Mouse (Mus musculus): Measurements from ENCODE around the gene Il23r. TPM values are rescaled to one million over a fixed set of nuclear protein-coding genes. Genes with fewer than 3 reads are reported as not detected.
"Not testable (repeated sequence)": the region's sequence is repeated elsewhere in the genome, so short reads cannot be mapped to it uniquely, and the experiment has no call there.

The Il23r gene
- not detected for total RNA-seq (2021)
- long read RNA-seq, experiment 1: 0 reads
- long read RNA-seq, experiment 2: 0 reads

DNA sequence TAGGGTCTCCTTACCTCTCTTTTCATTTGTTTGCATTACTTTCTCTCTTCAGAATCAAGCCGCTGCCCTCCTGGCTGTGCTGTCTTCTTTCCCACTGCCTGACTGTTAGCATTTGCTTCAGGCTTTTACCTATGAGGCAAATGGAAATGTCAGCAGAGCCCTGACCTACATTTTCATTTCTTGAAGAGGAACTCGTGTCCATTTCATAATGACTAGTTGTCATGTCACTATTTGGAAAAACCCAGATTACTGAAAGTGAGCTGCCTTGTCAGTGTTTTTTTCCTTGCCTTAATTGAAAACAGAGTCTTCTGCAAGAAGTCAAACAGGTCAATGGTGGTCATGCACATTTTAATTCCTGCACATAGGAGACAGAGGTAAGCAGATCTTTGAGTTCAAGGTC is at the start of gene Il23r:
Il23r (minus strand) TSS at position 101 of the 400 bp plus-strand sequence.
- DNase-seq (ENCODE audit: low spot score in 2 of 2): no peak

DNA sequence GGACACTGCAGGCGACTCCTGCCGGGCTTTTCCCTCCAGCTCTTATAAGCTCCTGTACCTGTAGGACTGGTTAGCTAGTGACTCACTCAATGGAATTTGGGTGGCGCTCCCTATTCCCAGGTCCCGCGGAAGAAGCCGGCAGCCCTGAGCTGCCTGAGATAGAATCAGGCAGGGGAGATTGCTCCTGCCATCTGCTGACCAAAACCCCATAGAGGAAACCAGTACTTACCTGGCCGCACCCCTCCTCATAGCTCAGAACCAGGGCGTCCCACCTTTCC is 44.1 kb upstream of the Il23r start, which contains the start of gene Tacstd2:
Tacstd2 (minus strand) TSS at position 20 of the 278 bp plus-strand sequence.
- no peak for DNase-seq (ENCODE audit: low spot score in 2 of 2)

DNA sequence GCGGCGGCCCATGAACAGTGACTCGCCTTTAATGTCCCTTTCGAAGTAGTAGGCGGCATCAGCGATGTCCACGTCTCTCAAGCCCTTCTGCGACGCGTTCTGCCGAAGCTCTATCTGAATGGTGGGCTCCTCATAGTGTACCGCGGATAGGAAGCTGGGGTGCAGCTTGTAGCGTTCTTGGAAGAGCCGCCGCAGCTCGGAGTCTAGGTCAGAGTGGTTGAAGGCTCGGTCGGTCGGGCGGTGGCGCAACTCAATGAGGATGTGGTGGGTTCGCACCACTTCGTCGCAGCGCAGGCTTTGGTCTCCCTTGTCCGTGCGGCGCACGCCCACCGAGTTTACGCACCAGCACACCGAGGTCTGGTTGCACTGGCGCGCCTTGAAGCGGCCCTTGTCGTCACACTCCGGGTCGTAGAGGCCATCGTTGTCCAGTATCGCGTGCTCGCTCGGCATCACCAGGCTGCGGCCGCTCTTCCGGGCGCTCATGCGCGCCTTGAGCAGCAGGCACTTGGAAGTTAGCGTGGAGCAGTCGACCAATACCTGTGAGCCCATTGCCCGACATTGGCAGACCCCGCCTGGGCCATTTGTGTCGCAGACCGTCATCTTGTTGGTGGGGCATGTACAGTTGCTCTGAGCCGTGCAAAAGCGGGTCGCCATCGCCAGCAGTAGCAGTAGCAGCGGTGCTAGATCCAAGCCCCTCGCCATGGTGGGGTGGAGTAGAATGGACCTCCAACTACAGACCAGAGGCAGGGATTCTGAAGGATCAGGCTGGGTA is 43.5 kb upstream of the Il23r start:
- peak in 1 of 2 experiments; percentile 8 for DNase-seq (ENCODE audit: low spot score in 2 of 2)

DNA sequence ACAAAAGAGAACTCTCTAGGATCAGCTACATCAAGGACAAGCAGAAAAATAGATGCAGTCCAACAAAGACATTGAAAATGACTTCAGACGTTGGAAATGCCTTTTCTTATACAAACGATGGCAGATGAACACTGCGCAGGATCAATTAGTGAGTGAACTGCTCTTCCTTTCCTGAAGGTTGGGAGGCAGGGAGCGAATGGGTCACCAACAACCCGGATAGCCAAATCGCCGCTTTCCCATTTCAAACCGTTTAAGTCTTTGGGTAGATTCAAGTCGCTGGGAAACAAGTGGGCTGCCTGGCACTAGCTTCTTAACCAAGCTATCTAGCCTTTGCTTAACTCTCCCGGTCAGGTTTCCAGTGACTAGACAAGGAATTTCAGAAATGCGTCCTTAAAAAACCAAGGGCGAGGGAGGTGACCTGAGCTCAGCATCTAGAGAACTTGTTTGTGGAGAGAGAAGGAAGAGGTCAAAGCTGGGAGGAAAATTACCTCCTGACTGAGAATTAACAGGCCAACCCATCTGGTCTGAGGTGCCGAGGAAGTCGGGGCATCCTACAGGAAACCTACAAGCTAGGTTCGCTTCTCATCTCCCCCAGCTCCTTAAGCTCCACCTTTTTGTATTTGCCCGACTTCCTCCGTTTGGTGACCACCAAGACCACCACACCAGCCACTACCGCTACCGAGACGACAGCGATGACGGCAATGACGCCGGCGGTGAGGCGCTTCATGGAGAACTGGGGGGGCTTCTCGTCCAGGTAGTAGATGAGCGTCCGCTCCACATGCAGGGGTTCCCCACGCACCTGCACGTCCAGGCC is 42.7 kb upstream of the Il23r start:
- no peak for DNase-seq (ENCODE audit: low spot score in 2 of 2)

DNA sequence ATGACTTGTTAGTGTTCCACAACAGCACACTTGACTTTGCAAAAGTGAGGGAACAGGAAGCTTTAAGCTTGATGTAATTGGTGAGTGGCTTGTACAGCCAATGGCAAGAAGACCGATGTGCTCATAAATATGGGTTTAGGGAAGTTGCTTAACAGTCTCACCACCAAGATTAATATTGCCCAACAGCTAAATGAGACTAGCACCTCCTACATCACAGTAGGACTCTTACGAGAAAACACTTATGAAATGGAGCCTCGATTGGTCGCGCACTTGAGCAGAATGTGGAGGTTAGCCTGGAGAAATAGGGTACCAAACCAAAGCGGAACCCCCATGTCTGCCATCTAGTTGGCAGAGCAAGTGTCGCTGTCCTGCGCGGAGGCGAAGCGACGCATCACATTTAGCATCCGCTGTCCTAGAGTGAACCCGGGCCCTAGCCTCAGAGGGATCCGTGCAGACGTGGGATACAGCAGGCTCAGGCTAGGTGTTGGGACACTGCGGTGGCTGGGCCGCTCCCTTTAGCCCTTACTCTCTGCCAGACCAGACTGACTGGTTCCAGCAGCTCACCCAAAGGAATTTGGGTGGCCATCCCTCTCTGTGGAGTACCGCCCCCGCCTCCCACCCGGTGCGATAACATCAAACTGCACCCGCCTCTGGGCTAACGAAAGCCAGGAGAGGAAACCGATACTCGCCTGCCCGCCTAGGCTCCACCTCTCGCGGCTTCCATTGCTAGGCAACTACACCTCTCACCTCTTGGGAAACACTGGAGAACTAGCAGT is 41.2 kb upstream of the Il23r start:
- peak in 1 of 2 experiments; percentile 36 for DNase-seq (ENCODE audit: low spot score in 2 of 2)

- DNase-seq (ENCODE audit: low spot score in 2 of 2): no peak
Observed at GRCm38 (mm10) chr6:67531822-67532162, 40.1 kb upstream of the Il23r start.

GRCm38 (mm10) chr6:67530992-67531821 is 39.6 kb upstream of the Il23r start:
- DNase-seq (ENCODE audit: low spot score in 2 of 2): no peak

- no peak for DNase-seq (ENCODE audit: low spot score in 2 of 2)
Observed at GRCm38 (mm10) chr6:67526356-67526755, 34.7 kb upstream of the Il23r start.

DNA sequence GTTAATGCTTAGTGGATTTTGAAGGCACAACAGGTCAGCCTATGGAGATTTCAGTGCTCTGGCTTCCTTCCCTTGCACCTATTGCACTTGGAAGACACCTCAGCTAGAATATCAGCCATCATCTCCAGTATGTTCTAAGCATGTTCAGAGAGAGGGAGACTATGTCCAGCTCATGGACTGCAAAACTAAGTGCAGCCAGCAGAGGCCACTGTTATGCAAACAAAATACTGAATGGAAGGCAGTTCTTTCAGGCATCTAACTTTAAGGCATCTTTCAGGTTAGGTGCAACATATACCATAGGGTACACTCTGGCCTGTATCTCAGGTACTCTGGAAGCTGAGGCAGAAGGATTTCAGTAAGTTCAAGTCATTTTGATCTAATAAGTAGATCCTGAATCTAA is 19.1 kb upstream of the Il23r start:
- DNase-seq (ENCODE audit: low spot score in 2 of 2): peak; percentile 38 to 44

DNA sequence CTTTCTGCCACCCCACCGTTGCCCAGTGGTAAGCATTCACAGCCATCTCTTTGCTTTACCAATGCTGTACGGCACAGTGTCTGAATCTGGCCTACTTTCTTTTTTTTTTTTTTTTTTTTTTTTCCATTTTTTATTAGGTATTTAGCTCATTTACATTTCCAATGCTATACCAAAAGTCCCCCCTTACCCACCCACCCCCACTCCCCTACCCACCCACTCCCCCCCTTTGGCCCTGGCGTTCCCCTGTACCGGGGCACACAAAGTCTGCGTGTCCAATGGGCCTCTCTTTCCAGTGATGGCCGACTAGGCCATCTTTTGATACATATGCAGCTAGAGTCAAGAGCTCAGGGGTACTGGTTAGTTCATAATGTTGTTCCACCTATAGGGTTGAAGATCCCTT is 10.3 kb upstream of the Il23r start:
- not testable (repeated sequence) for DNase-seq (ENCODE audit: low spot score in 2 of 2)

GRCm38 (mm10) chr6:67481012-67481411 is 10.6 kb downstream of the Il23r start:
- no peak for DNase-seq (ENCODE audit: low spot score in 2 of 2)

DNA sequence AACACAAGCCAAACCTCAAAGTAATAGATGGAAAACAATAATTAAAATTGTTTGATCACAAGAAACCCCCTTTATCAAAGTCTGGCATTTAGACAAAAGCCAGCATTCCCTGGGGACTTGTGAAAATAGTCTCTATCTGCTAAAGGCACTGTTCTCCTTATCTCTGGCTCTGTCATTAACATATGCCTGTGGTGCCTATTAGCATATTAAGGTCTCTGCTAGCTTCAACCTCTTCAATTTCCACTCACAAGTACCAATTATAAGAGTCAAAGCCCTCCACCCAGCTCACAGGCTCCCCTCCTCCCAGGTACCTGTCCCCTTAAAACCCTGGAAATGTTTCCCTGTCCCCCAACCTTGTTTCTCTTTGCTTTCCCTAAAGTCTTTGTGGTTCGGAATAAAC is 20.4 kb downstream of the Il23r start:
- DNase-seq (ENCODE audit: low spot score in 2 of 2): no peak

DNA sequence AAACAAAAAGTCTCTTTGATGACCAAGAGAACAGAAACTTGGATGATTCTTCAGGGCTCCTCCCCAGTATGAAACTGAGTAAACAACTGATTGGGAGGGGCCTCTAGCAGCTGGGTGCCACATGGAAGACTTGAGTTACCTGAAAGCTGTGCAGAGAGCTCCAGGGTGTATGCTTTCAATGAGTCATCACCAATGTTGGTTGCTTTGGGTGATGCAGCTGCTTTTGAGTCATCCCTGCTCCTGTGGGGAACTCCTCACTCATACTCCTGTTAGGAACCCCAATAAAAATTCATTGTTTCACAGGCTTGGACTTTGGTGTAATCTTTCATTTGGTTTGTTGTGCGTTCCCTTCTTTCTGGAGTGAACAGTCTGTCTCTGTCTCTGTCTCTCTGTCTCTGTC is 32.2 kb downstream of the Il23r start:
- no peak for DNase-seq (ENCODE audit: low spot score in 2 of 2)

GRCm38 (mm10) chr6:67451330-67451729 is 40.3 kb downstream of the Il23r start:
- DNase-seq (ENCODE audit: low spot score in 2 of 2): peak; percentile 10 to 51

DNA sequence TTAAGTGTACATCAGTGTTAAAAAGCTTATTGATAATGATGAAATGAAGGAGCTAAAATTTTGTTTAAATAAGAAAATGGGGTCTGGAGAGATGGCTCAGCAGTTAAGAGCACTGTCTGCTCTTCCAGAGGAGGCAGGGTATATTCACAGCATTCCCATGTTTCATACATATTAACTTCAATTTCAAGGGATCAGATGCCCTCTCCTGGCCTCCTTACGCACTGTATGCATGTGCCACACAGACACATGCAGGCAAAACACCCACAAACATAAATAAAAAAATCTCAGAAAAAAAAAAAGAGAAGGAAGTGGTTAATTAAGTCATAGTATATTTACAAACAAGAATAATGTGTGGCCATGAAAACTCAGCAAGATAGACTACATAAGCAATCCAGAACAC is 45.8 kb downstream of the Il23r start:
- no peak for DNase-seq (ENCODE audit: low spot score in 2 of 2)

GRCm38 (mm10) chr6:67443124-67443523 is 48.5 kb downstream of the Il23r start:
- no peak for DNase-seq (ENCODE audit: low spot score in 2 of 2)

GRCm38 (mm10) chr6:67437814-67438385 is 53.8 kb downstream of the Il23r start:
- DNase-seq (ENCODE audit: low spot score in 2 of 2): no peak

- no peak for DNase-seq (ENCODE audit: low spot score in 2 of 2)
Observed at GRCm38 (mm10) chr6:67437028-67437427, 54.6 kb downstream of the Il23r start.

- DNase-seq (ENCODE audit: low spot score in 2 of 2): no peak
Observed at GRCm38 (mm10) chr6:67436295-67436694, 55.4 kb downstream of the Il23r start.

DNA sequence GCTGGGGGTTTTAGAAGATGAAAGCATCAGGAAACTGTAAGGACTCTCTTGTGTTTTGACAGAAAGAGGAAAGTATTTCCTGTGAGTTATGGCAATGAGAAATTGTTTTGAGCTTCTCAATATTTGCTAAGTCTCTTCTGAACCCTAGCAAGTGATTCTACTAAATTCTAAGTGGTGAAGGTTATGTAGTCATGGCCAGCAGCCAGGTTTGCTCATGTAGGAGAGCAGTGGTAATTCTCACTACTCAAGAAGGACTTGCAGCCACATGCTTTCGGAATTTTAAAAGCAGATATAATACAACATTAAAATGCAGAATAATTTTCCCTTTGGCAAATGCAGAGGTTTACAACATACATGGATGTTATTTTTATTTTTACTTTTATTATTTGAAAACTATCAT is 55.9 kb downstream of the Il23r start:
- no peak for DNase-seq (ENCODE audit: low spot score in 2 of 2)

All from left cerebral cortex, adult 18-20 months (tissue).